Mouse (Mus musculus) limb, embryonic 15.5 days (tissue): ENCODE measurements around the gene St6galnac3. TPM values are rescaled to one million over a fixed set of nuclear protein-coding genes. Genes with fewer than 3 reads are reported as not detected.

Source experiments
- ATAC-seq: fragments of 200-750 bp; cut with Nextera tagmentation; 2 replicates; pipeline ENCODE4 v1.8.0; 2017; ENCODE audit warnings: low read depth, moderate TSS enrichment; ENCODE audit not compliant: insufficient number of reproducible peaks, low FRiP score, low TSS enrichment
- H3K27ac ChIP-seq: fragments of 300-500 bp; sonication (generic); 2 replicates; pipeline ENCODE4 v1.5.1; 2015; ENCODE audit warnings: moderate library complexity, mild to moderate bottlenecking, inconsistent platforms
- H3K27me3 ChIP-seq: fragments of 300-500 bp; sonication (generic); 2 replicates; pipeline ENCODE4 v1.6.1; 2015; ENCODE audit warnings: inconsistent platforms
- H3K36me3 ChIP-seq: fragments of 300-500 bp; sonication (generic); 2 replicates; pipeline ENCODE4 v1.6.1; 2015; ENCODE audit warnings: inconsistent platforms
- H3K4me1 ChIP-seq: fragments of 300-500 bp; sonication (generic); 2 replicates; pipeline ENCODE4 v1.6.1; 2015; ENCODE audit warnings: inconsistent platforms
- H3K4me2 ChIP-seq: fragments of 300-500 bp; sonication (generic); 2 replicates; pipeline ENCODE4 v1.6.1; 2015; ENCODE audit warnings: mild to moderate bottlenecking, inconsistent platforms
- H3K4me3 ChIP-seq: fragments of 300-500 bp; sonication (generic); 2 replicates; pipeline ENCODE4 v1.5.1; 2015; ENCODE audit warnings: mild to moderate bottlenecking, inconsistent platforms
- H3K9ac ChIP-seq: fragments of 300-500 bp; sonication (generic); 2 replicates; pipeline ENCODE4 v1.6.1; 2015; ENCODE audit warnings: inconsistent platforms
- H3K9me3 ChIP-seq: fragments of 300-500 bp; sonication (generic); 2 replicates; pipeline ENCODE4 v1.6.1; 2016; ENCODE audit warnings: inconsistent platforms
- WGBS: fragments of 180-500 bp; shearing (Covaris S2); methylation state at CpG from one replicate; pipeline ENCODE4 v1.1.7; 2015; 5-methylcytosine and 5-hydroxymethylcytosine counted together
- polyA plus RNA-seq: library from polyadenylated mRNA; unstranded; fragments of >200 nt; fragmentation: Nextera tagmentation; extraction: Ambion mirVana; gene quantifications from 2 replicates; pipeline ENCODE4 v1.2.1, GENCODE M21; 2015

Gene St6galnac3
- polyA plus RNA-seq, 1 experiment from 2014 or later: 33.5 TPM

DNA sequence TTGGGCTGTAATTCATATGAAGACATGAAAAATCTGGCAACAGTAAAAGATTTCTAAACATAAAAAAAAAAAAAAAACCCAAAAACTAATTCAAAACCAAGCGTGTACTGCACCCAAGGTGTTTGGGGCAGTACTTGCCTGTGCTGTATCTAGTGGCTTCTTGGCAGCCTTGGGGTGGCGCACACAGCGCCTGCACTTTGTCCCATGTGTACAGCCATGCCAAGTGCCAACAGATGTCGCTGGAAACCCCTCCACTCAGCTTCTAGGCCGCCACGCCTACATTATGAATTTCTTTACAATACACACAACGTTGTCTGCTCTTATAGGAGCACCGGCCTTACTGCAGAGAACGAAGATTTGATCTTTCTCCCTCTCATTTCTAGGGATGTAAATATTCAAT lies 130.4 kb downstream of the St6galnac3 start:
- no peak overlapping the region for H3K4me2 ChIP-seq
- ATAC-seq: no peak
- no peaks in the 10 kb centered on the region for H3K4me1 ChIP-seq

GRCm38 (mm10) chr3:153593978-153594377 lies 131.0 kb downstream of the St6galnac3 start:
- Histone ChIP-seq H3K36me3 (no peaks in the 10 kb centered on the region), H3K4me3 (no peak overlapping the region), H3K4me2 (no peak overlapping the region), H3K27ac (no peak overlapping the region), H3K9me3 (no peaks in the 10 kb centered on the region), H3K9ac (no peak overlapping the region), H3K4me1 (no peaks in the 10 kb centered on the region), H3K27me3 (no peaks in the 10 kb centered on the region)
- WGBS: 60% methylated on average over 4 of the region's 4 CpGs
- no peak for ATAC-seq

More for the DNA sequence above, 130.4 kb downstream of the St6galnac3 start:
- H3K9ac ChIP-seq: no peak overlapping the region
- no peaks in the 10 kb centered on the region for H3K9me3 ChIP-seq
- no peak overlapping the region for H3K27ac ChIP-seq
- WGBS: 76% methylated on average over 9 of the region's 9 CpGs
- H3K27me3 ChIP-seq: no peaks in the 10 kb centered on the region
- H3K36me3 ChIP-seq: no peaks in the 10 kb centered on the region
- H3K4me3 ChIP-seq: no peak overlapping the region

DNA sequence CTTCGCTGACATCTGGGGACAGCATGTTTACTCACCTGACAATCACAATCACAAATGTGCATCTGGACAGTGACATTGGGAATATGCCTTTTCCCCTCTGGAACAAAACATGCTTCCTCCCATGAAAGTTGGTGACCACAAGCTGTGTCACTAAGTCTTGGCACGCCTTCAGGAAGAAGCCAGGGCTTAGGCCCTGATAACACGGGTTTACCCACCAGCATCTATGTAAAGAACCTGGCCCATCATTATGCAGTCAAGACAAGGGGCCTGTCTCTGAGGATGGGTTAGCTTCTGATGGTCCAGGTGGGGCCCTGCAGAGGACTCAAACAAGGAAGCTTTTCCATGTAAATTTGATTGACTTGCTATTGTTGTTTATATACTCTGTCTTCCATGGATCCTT lies 131.9 kb downstream of the St6galnac3 start:
- Histone ChIP-seq H3K9ac (no peak overlapping the region), H3K4me3 (no peak overlapping the region), H3K4me2 (no peak overlapping the region), H3K9me3 (no peaks in the 10 kb centered on the region), H3K4me1 (no peaks in the 10 kb centered on the region), H3K27me3 (no peaks in the 10 kb centered on the region), H3K36me3 (no peaks in the 10 kb centered on the region), H3K27ac (no peak overlapping the region)
- no peak for ATAC-seq
- WGBS: 86% methylated on average over 3 of the region's 3 CpGs

GRCm38 (mm10) chr3:153587594-153587993 lies 137.4 kb downstream of the St6galnac3 start:
- no peak overlapping the region for H3K27ac ChIP-seq
- WGBS: 69% methylated on average over 1 of the region's 1 CpGs

DNA sequence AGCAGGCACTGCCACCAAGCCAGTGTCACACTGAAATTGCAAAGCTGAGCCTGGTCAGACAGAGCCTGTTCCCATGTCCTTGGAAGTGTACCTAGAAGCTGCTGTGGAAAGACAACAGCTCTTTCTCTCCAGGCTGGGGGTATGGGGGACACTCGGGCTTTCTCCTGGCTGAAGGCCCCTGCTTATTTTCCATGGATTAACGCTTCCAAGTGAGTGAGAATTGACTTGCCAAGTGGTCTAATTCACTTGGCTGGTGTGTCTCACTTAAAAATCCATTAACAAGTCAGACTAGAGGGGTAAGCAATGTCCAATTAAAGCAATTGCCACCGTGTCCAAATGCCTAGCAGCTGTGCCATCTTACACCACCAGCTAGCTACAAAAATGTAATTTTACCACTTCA lies 140.1 kb downstream of the St6galnac3 start:
- Histone ChIP-seq H3K4me1 (peaks cover 16% of the 10 kb centered on the region), H3K36me3 (no peaks in the 10 kb centered on the region), H3K27ac (no peak overlapping the region), H3K9me3 (no peaks in the 10 kb centered on the region), H3K27me3 (no peaks in the 10 kb centered on the region), H3K9ac (no peak overlapping the region), H3K4me2 (no peak overlapping the region), H3K4me3 (no peak overlapping the region)
- no peak for ATAC-seq
- WGBS: 51% methylated on average over 3 of the region's 3 CpGs

More at GRCm38 (mm10) chr3:153587594-153587993, 137.4 kb downstream of the St6galnac3 start:
- Histone ChIP-seq H3K4me3 (no peak overlapping the region), H3K4me2 (no peak overlapping the region), H3K9me3 (no peaks in the 10 kb centered on the region), H3K36me3 (no peaks in the 10 kb centered on the region), H3K27me3 (no peaks in the 10 kb centered on the region), H3K4me1 (peaks cover 6% of the 10 kb centered on the region; the same call in 1 of the 2 replicates), H3K9ac (no peak overlapping the region)
- no peak for ATAC-seq

DNA sequence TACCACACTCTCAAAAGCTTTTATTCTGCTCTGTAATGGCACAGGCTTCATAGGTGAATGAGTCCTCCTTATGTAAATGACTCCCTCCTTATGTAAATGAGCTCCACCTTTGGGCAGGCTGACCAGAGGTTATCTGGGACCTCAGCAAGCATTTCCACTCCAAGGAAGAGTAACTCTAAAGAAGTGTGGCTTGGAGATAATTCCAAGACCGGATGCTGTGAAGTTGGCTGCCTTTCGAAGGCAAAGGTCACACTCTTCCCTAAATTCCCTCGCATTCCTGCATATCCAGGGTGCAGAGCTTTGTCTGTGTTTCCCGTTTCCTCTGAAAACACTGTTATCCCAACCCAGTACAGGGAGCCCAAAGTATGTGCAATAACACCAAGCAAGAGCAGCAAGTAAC lies 142.9 kb downstream of the St6galnac3 start:
- H3K9ac ChIP-seq: no peak overlapping the region
- H3K9me3 ChIP-seq: no peaks in the 10 kb centered on the region
- no peak for ATAC-seq
- no peaks in the 10 kb centered on the region for H3K36me3 ChIP-seq
- peaks cover 16% of the 10 kb centered on the region for H3K4me1 ChIP-seq
- H3K4me2 ChIP-seq: no peak overlapping the region
- H3K4me3 ChIP-seq: no peak overlapping the region
- H3K27me3 ChIP-seq: no peaks in the 10 kb centered on the region
- 66% methylated on average over 4 of the region's 4 CpGs for whole genome bisulfite sequencing
- H3K27ac ChIP-seq: no peak overlapping the region

DNA sequence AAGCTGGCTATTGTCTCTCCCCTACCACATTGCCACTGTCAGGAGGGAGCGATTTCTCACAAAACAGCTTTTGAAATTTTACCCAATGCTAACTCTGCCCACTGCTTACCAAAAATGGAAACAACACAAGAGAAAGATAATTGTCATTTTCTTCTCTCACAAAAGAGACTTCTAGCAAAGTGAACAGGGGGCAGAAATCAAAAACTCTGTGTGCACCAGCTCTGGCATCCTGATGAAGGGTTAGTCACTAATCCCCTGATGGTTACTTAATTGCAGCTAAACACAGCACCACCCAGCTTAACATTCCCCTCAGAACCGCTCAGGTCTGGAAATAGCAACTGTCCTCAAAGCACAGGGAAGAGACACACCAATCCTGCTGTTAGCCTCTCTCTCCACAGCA lies 144.3 kb downstream of the St6galnac3 start:
- H3K4me2 ChIP-seq: no peak overlapping the region
- no peak overlapping the region for H3K9ac ChIP-seq
- no peak overlapping the region for H3K27ac ChIP-seq
- no peak for ATAC-seq
- H3K9me3 ChIP-seq: no peaks in the 10 kb centered on the region
- H3K27me3 ChIP-seq: no peaks in the 10 kb centered on the region
- H3K4me3 ChIP-seq: no peak overlapping the region
- 50% methylated on average over 2 of the region's 2 CpGs for WGBS
- no peaks in the 10 kb centered on the region for H3K36me3 ChIP-seq
- H3K4me1 ChIP-seq: peaks cover 11% of the 10 kb centered on the region

DNA sequence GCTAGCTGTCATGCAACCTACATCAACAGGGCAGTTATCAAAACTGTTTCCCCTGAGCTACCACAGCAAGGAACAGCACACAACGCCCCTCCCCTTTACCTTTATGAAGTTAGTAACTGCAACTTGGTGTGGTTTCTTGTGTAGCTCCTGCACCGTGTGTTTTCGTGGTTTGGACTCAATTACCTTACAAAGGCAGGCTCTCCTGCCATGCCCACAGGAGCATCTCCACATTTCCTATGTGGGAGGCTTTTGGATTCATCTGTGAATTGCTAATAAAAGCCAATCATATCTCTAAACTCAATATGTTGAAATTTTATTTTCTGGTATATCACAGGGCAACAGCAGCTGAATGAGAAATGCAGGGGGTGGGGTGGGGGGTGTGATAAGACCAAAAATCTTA lies 144.8 kb downstream of the St6galnac3 start:
- Histone ChIP-seq H3K9ac (no peak overlapping the region), H3K27ac (no peak overlapping the region), H3K27me3 (no peaks in the 10 kb centered on the region), H3K4me3 (no peak overlapping the region), H3K9me3 (no peaks in the 10 kb centered on the region), H3K36me3 (no peaks in the 10 kb centered on the region), H3K4me2 (no peak overlapping the region), H3K4me1 (peaks cover 11% of the 10 kb centered on the region)
- ATAC-seq: no peak
- 74% methylated on average over 3 of the region's 3 CpGs for WGBS

DNA sequence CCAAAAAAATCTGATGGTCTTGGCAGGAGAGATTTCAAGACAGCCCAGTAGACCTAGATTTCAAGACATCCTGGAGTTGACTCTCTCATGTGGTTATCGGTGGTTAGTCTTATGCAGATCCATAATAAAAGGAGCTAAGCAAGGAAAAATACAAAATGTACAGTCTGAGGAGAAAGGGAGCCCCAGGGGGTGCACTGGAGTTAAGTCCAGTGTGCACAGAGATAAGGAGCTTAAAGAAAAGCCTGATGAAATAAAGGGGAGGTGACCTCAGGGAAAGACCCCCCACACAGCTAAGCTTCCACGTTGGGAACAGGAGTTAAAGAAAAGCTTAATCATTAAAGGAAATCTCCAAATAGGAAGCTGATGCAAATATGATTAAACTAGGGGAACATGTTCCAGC lies 147.7 kb downstream of the St6galnac3 start:
- Histone ChIP-seq H3K27ac (no peak overlapping the region), H3K36me3 (no peaks in the 10 kb centered on the region), H3K4me1 (peaks cover 8% of the 10 kb centered on the region; the same call in 1 of the 2 replicates), H3K4me3 (no peak overlapping the region), H3K4me2 (no peak overlapping the region), H3K9ac (no peak overlapping the region), H3K9me3 (no peaks in the 10 kb centered on the region), H3K27me3 (no peaks in the 10 kb centered on the region)
- no peak for ATAC-seq
- 75% methylated on average over 2 of the region's 2 CpGs for WGBS

GRCm38 (mm10) chr3:153571152-153571551 lies 153.8 kb downstream of the St6galnac3 start:
- 87% methylated on average over 11 of the region's 11 CpGs for WGBS
- no peak overlapping the region for H3K27ac ChIP-seq
- no peak overlapping the region for H3K4me2 ChIP-seq
- H3K9ac ChIP-seq: no peak overlapping the region
- H3K9me3 ChIP-seq: no peaks in the 10 kb centered on the region
- no peaks in the 10 kb centered on the region for H3K36me3 ChIP-seq
- no peak overlapping the region for H3K4me3 ChIP-seq
- ATAC-seq: no peak
- H3K27me3 ChIP-seq: no peaks in the 10 kb centered on the region
- peaks cover 6% of the 10 kb centered on the region; the same call in 1 of the 2 replicates for H3K4me1 ChIP-seq

GRCm38 (mm10) chr3:153568815-153569214 lies 156.2 kb downstream of the St6galnac3 start:
- peaks cover 6% of the 10 kb centered on the region; the same call in 1 of the 2 replicates for H3K4me1 ChIP-seq
- no peaks in the 10 kb centered on the region for H3K9me3 ChIP-seq
- H3K9ac ChIP-seq: no peak overlapping the region
- H3K27me3 ChIP-seq: no peaks in the 10 kb centered on the region
- no peak overlapping the region for H3K27ac ChIP-seq
- WGBS: 81% methylated on average over 3 of the region's 3 CpGs
- H3K36me3 ChIP-seq: no peaks in the 10 kb centered on the region
- ATAC-seq: no peak
- H3K4me2 ChIP-seq: no peak overlapping the region
- H3K4me3 ChIP-seq: no peak overlapping the region

DNA sequence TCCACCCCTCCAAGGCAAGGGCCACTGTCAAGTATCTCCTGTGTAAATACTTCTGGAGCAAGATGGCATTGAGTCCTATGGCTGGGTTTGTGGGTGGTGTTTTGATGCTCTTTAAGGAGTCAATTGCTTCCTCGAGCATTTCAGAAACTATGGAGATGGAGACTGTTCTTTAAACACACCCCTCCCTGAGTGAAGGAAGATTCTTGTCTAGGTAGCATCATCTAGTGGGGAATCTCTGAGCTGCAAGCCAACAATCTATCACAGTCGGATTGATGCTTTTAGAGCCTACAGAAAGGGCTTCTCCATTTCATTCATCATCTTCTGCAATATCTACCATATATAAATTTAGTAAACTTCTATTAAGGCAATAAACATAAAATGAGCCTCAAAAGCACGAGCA lies 157.1 kb downstream of the St6galnac3 start:
- ATAC-seq: no peak
- H3K4me3 ChIP-seq: no peak overlapping the region
- H3K4me1 ChIP-seq: peaks cover 6% of the 10 kb centered on the region; the same call in 1 of the 2 replicates
- no peak overlapping the region for H3K27ac ChIP-seq
- H3K27me3 ChIP-seq: no peaks in the 10 kb centered on the region
- no peaks in the 10 kb centered on the region for H3K9me3 ChIP-seq
- H3K9ac ChIP-seq: no peak overlapping the region
- H3K36me3 ChIP-seq: no peaks in the 10 kb centered on the region
- H3K4me2 ChIP-seq: no peak overlapping the region
- 59% methylated on average over 3 of the region's 3 CpGs for WGBS

DNA sequence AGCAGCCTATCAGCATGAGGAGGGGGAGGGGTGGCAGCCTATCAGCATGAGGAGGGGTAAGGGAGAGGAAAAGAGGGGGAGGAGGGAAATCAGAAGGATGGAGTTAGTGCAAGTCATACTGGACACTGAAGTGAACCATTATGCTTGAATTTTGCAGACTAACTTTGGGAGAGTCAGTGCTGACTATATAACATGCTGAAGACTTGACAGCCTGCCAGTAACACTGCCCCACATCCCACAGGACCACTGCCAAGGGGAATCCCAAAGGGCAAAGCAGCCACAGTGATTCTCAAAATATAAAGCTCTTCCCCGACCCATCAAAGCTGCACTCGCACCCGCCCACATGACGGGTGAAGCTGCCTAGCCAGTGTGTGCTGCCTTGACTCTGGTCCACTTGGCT lies 157.5 kb downstream of the St6galnac3 start:
- H3K4me2 ChIP-seq: no peak overlapping the region
- no peak overlapping the region for H3K9ac ChIP-seq
- ATAC-seq: no peak
- H3K36me3 ChIP-seq: no peaks in the 10 kb centered on the region
- H3K4me3 ChIP-seq: no peak overlapping the region
- H3K27me3 ChIP-seq: no peaks in the 10 kb centered on the region
- peaks cover 6% of the 10 kb centered on the region; the same call in 1 of the 2 replicates for H3K4me1 ChIP-seq
- no peak overlapping the region for H3K27ac ChIP-seq
- H3K9me3 ChIP-seq: no peaks in the 10 kb centered on the region
- 66% methylated on average over 4 of the region's 4 CpGs for WGBS
